Mouse (Mus musculus): Measurements from ENCODE around the gene Exoc6b.

DNA sequence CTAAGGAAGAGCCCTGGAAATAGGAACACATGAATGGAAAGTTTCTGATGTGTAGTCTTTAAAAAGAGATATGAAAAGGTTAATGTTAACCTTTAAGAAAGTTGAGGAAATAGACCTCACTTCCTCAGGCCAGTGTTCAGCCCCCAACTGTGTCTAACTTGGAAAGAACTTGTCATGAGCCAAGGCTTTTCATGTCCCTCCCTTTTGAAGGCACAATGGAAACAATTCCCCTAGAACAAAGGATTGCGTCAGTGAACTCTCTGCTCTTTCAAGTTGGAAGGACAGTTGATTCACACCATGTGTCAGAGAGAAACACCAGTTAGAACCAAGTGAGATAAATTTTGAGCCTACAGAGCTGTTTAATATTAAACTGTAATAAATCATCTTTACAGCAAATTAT, 39.6 kb downstream of the Exoc6b start:
- TF ChIP-seq CTCF (IDR thresholded peaks at IDR 0.05; ENCODE audit: control insufficient read depth, insufficient read depth, insufficient replicate concordance, low read depth, low read length) (no peak), POLR2A (IDR thresholded peaks at IDR 0.05; ENCODE audit: control insufficient read depth, low read depth, low read length) (no peak)

All from testis, adult 2 months (tissue).